Mouse (Mus musculus) gastrocnemius, adult 2 months (tissue): ENCODE results near the gene Ccdc59. TPM values are rescaled to one million over a fixed set of nuclear protein-coding genes. Genes with fewer than 3 reads are reported as not detected.

Experiments used
- DNase-seq: peaks from one replicate; pipeline ENCODE4 v3.0.0; 2022
- H3K27ac ChIP-seq: fragments of 200-600 bp; 2 replicates; pipeline ENCODE4 v1.8.1; 2022; ENCODE audit warnings: mild to moderate bottlenecking
- H3K4me3 ChIP-seq: fragments of 200-600 bp; 2 replicates; pipeline ENCODE4 v1.8.1; 2022; ENCODE audit warnings: mild to moderate bottlenecking, moderate library complexity
- CTCF ChIP-seq: fragments of 200-600 bp; IDR thresholded peaks from 2 replicates; pipeline ENCODE4 v1.8.1; 2022; ENCODE audit warnings: antibody characterized with exemption, mild to moderate bottlenecking, moderate library complexity
- intact Hi-C: fragments of 180-260 bp; cut with DNase I; formaldehyde crosslinking; loops from one replicate; pipeline ENCODE4 v1.15.1; 2025
- long read RNA-seq, 2 experiments: library from polyadenylated mRNA; stranded (forward); transcript quantifications; one replicate each; pipeline ENCODE4 v2.0.0; 2021
- total RNA-seq, 2 experiments: library from RNA; stranded (reverse); gene quantifications; 2 replicates each; pipeline ENCODE4 v1.2.3; 2021

Ccdc59 gene
- total RNA-seq, result 10 to 100 TPM; 10.1 to 12.7 TPM
- long read RNA-seq, experiment 1, transcript Ccdc59-201 (4 exons, 1,813 nt), result major isoform, 15 of 16 reads
- long read RNA-seq, experiment 1, partial matches to known transcripts, result 1 of 16 reads
- long read RNA-seq, experiment 1, other reads (novel, unspliced or antisense), result 0 of 16 reads
- long read RNA-seq, experiment 2, transcript Ccdc59-201 (4 exons, 1,813 nt), result major isoform, 13 of 15 reads
- long read RNA-seq, experiment 2, partial matches to known transcripts, result 0 of 15 reads
- long read RNA-seq, experiment 2, other reads (novel, unspliced or antisense), result 2 of 15 reads

GRCm38 (mm10) chr10:105840928-105841888 lies at the start of gene Ccdc59, which contains the start of gene Mettl25:
TSS of gene Ccdc59 (plus strand) at chr10:105841067.
TSS of gene Mettl25 (minus strand) at chr10:105841380.
- TF ChIP-seq CTCF, result peak; percentile 84
- DNase-seq, result peak; percentile 98
- intact Hi-C loops, result loop anchor here (5.0 kb wide), 1 partner anchor 746 kb away; no protein-coding TSS in a partner anchor
- peak within 1 kb of the TSS; percentile 86 for H3K4me3 ChIP-seq
- H3K27ac ChIP-seq, result peak within 1 kb of the TSS; percentile 99

- no peak overlapping the region for H3K27ac ChIP-seq
- TF ChIP-seq CTCF, result no peak
- H3K4me3 ChIP-seq, result no peak overlapping the region
- DNase-seq, result no peak
- intact Hi-C loops, result no loop called here
Measured at GRCm38 (mm10) chr10:105793776-105794552, 46.9 kb upstream of the Ccdc59 start.

GRCm38 (mm10) chr10:105797250-105797924 lies 43.5 kb upstream of the Ccdc59 start:
- no peak for DNase-seq
- intact Hi-C loops, result no loop called here
- no peak overlapping the region for H3K4me3 ChIP-seq
- no peak for TF ChIP-seq CTCF
- H3K27ac ChIP-seq, result no peak overlapping the region

GRCm38 (mm10) chr10:105801147-105801546 lies 39.7 kb upstream of the Ccdc59 start:
- Histone ChIP-seq H3K4me3 (no peak overlapping the region), H3K27ac (no peak overlapping the region)
- TF ChIP-seq CTCF, result no peak
- no peak for DNase-seq
- intact Hi-C loops, result no loop called here

- intact Hi-C loops, result no loop called here
- no peak overlapping the region for H3K27ac ChIP-seq
- no peak for TF ChIP-seq CTCF
- no peak for DNase-seq
- no peak overlapping the region for H3K4me3 ChIP-seq
Measured at GRCm38 (mm10) chr10:105802132-105802531, 38.7 kb upstream of the Ccdc59 start.

GRCm38 (mm10) chr10:105803461-105803860 lies 37.4 kb upstream of the Ccdc59 start:
- no peak for DNase-seq
- intact Hi-C loops, result no loop called here
- no peak for TF ChIP-seq CTCF
- H3K4me3 ChIP-seq, result no peak overlapping the region
- no peak overlapping the region for H3K27ac ChIP-seq

GRCm38 (mm10) chr10:105806259-105807010 lies 34.4 kb upstream of the Ccdc59 start:
- no peak for TF ChIP-seq CTCF
- Histone ChIP-seq H3K27ac (no peak overlapping the region), H3K4me3 (no peak overlapping the region)
- intact Hi-C loops, result no loop called here
- no peak for DNase-seq

- intact Hi-C loops, result no loop called here
- Histone ChIP-seq H3K27ac (no peak overlapping the region), H3K4me3 (no peak overlapping the region)
- DNase-seq, result no peak
- peak; percentile 52 for TF ChIP-seq CTCF
Measured at GRCm38 (mm10) chr10:105834627-105835228, 6.1 kb upstream of the Ccdc59 start.

GRCm38 (mm10) chr10:105842574-105842973 lies 1.7 kb downstream of the Ccdc59 start:
- Histone ChIP-seq H3K27ac (no peak overlapping the region), H3K4me3 (peak overlapping the region; percentile 86)
- intact Hi-C loops, result loop anchor here (5.0 kb wide), 1 partner anchor 745 kb away; no protein-coding TSS in a partner anchor
- TF ChIP-seq CTCF, result no peak
- DNase-seq, result no peak

GRCm38 (mm10) chr10:105850286-105850685 lies 9.4 kb downstream of the Ccdc59 start:
- Histone ChIP-seq H3K4me3 (no peak overlapping the region), H3K27ac (peak overlapping the region; percentile 46; the same call in 1 of the 2 replicates)
- intact Hi-C loops, result no loop called here
- no peak for DNase-seq
- no peak for TF ChIP-seq CTCF

GRCm38 (mm10) chr10:105851136-105851535 lies 10.3 kb downstream of the Ccdc59 start:
- no peak overlapping the region for H3K4me3 ChIP-seq
- peak; percentile 34 for DNase-seq
- H3K27ac ChIP-seq, result peak overlapping the region; percentile 46; the same call in 1 of the 2 replicates
- TF ChIP-seq CTCF, result no peak
- intact Hi-C loops, result no loop called here
